Mouse (Mus musculus) urinary bladder, postnatal 25 days (tissue): ENCODE data around the gene Fbxw15.
A peak's percentile ranks its signal among the peaks of the same experiment; 100 is the strongest.
"Not testable (repeated sequence)": the region's sequence is repeated elsewhere in the genome, so short reads cannot be mapped to it uniquely, and the experiment has no call there.

Experiments used
- DNase-seq: peaks from one replicate; pipeline ENCODE4 v3.0.0; 2022; ENCODE audit warnings: low spot score

The Fbxw15 gene

DNA sequence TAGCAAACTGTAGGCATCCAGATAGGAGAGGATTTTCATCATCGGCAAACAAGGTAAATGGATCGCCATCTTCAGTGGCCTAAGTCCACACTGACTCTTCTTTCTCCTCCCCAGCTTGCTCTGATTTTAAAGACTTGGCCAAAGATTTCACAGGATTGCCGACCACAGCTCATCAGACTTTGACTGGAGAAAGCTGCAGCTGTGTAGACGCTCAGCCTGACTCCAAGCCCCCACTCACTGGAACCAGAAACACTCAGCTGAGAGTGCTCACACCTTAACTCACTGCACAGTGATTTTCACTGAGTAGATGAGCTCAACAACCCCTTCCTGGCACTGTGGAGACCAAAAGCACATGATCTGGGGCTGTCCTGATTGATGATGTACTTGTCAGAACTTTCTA is at the start of gene Fbxw15:
Gene Fbxw15, minus strand, starts transcription at position 101 of the 400 bp plus-strand sequence.
- DNase-seq, result not testable (repeated sequence)

DNA sequence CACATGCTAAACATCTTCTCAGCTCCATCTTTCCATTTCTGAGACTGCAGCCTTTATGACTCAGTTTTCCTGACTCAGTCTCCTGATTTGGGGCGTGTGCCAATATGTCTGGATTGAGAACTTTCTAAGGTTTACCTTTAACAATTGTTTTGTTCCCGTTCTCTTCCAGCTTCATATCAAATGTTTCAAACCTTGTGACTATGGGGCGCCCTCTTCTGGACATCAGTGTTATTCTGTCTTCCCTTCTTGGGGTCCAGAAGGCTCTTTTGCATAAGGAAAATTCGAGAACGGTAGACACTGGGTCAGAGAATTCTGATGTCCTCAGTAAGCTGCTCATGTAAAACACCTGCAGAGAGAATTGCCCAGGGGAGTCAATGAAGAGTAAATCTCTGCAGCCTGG is 38.8 kb upstream of the Fbxw15 start:
- peak; percentile 15 for DNase-seq

GRCm38 (mm10) chr9:109602128-109602527 is 34.1 kb upstream of the Fbxw15 start:
- not testable (repeated sequence) for DNase-seq

DNA sequence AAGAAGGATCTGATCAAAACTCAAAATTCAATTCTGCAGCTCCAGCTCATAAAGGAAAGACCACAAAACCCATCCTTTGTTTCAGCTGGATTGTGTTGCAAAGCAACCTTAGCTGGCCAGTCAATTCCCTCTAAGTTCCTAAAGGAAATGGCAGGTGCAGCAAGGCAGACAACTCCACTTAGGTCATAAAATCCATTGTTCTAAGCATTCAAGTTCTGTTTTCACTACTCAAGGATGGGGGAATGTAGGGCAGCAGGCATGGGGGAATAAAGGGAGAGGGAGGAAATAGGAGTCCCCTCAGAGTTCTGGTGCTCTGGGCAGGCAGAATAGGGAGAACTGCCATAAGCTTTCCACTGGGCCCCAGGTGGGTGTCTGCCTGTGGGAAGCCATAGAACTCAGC is 29.2 kb upstream of the Fbxw15 start:
- DNase-seq, result no peak

DNA sequence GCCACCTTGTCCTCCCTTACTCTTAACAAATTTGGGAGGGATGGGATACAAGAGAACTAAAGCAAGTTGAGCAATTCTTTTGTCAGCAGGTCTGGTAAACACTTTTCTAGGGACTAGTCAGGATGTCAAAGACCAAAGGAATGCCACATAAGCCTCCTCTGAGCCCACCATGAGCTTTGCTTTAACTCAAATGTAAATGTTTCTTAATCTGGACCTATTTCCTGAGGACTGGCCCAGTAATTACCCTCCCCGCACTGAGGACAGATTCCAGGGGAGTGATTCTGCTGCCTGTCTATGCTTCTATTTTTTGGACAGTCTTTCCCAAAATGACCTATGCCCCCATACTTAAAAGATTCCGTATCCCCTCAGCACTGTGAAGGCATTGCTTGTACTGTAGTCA is 26.8 kb upstream of the Fbxw15 start:
- DNase-seq, result no peak

GRCm38 (mm10) chr9:109565546-109565945 is 2.5 kb downstream of the Fbxw15 start:
- DNase-seq, result no peak

DNA sequence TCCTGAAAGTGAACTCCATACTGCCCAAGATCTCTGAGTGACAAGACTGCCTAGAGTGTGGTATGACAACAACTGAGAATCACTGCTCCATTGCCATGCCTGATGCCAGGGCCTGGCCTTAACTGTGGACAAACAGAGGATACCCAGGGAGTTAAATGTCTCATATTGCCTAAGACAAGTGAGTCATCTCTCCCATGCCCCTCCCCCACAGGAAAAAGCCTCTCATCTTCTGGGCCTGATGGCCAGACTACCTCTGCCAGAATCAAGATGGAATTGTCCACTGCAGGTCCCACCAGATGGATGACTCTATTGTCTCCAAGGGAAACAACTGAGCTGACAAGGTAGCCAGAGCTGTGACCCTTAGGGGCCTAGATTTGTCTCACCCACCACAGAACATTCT is 6.0 kb downstream of the Fbxw15 start:
- DNase-seq, result not testable (repeated sequence)

DNA sequence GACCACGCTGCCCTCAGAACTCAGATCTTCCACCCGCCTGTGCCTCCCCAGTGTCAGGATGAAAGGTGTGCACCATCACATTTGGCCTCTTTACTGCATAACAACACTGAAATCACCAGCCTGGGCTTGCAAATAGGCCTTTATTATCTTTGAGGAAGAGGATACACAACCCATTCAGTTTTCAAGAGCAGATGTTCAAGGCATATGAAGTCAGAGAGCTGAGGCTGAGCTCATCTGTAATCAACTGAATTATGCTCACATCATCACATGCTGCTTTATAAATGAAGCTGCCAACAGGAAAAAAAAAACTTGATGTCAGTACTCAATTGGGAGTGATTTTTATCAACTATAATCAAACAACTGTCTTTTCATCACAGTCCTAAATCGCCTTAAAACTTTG is 15.6 kb downstream of the Fbxw15 start:
- DNase-seq, result no peak

- DNase-seq, result not testable (repeated sequence)
These were observed 18.4 kb downstream of the Fbxw15 start for GRCm38 (mm10) chr9:109549666-109550065.

DNA sequence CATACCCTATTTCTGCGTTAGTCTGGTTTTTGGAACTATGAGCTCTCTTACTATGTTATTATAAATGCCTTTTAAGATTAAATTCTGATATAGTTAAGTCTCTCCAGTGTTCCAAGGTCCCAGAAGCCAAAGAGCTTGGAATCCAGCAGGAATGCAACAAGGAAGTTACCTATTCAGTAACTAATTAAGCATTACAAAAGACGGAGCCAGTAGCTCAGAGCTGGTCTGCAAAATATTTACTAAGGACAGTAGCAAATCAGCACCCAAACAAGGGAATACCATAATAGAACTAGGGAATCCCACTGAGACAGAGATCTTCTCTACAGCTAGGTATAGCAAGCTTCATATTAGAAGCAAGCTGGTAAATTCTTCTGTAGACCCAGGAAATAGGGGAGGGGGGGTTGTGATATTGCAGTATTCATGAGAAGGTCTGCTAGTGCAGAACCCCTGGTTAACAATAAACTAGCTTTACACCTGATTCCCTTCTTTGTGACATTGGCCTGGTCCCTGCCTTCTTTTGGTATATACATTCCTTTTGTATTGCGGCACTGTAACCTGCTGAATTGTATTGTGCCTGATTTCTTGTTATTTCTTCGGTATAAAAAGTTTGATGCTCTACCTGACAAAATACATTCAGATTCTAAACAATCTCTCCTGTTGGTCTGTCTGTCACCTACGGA is 44.5 kb downstream of the Fbxw15 start:
- no peak for DNase-seq
